Mouse (Mus musculus): ENCODE measurements around the gene Lamp2. TPM values are rescaled to one million over a fixed set of nuclear protein-coding genes. Genes with fewer than 3 reads are reported as not detected.
A peak's percentile ranks its signal among the peaks of the same experiment; 100 is the strongest.

Gene Lamp2
- polyA plus RNA-seq, 1 experiment from 2014 or later, result 131 TPM

DNA sequence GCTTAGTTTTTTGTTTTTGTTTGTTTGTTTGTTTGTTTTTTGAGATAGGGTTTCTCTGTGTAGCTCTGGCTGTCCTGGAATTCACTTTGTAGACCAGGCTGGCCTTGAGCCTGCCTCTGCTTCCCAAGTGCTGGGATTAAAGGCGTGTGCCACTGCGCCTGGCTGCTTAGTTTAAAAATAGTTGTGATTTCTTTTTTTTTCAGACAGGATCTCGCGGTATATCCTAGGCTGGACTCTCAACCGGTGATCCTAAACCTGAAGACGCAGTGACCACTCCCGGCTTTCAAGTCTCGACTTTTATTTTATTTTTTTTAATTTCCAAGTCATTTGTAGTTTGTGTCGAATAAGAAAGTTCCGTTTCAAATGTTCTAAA lies 16.9 kb upstream of the Lamp2 start:
- H3K36me3 ChIP-seq (ENCODE audit: control insufficient read depth, insufficient read depth, low read length), result no peaks in the 10 kb centered on the region
- 11% methylated on average over 10 of the region's 10 CpGs for WGBS
- peak overlapping the region; percentile 93 for H3K27ac ChIP-seq (replicated peaks)
- TF ChIP-seq EP300 (optimal IDR thresholded peaks at IDR 0.05) (no peak), CTCF (IDR thresholded peaks at IDR 0.05; ENCODE audit: low read depth) (no peak)
- DNase-seq (ENCODE audit: low spot score) (peak; percentile 13), ATAC-seq (ENCODE audit: low FRiP score, low TSS enrichment) (peak; percentile 59)
- no peaks in the 10 kb centered on the region for H3K9me3 ChIP-seq (ENCODE audit: control insufficient read depth, low read length)
- no peaks in the 10 kb centered on the region for H3K4me1 ChIP-seq (replicated peaks; ENCODE audit: control insufficient read depth, insufficient read depth)
- H3K27me3 ChIP-seq (ENCODE audit: control insufficient read depth, insufficient read depth, low read length), result no peaks in the 10 kb centered on the region
- H3K9ac ChIP-seq (ENCODE audit: low read length), result no peak overlapping the region
- no peak overlapping the region for H3K4me2 ChIP-seq (replicated peaks; ENCODE audit: low read depth)
- H3K4me3 ChIP-seq (ENCODE audit: low read depth, low read length), result peak overlapping the region; percentile 42

DNA sequence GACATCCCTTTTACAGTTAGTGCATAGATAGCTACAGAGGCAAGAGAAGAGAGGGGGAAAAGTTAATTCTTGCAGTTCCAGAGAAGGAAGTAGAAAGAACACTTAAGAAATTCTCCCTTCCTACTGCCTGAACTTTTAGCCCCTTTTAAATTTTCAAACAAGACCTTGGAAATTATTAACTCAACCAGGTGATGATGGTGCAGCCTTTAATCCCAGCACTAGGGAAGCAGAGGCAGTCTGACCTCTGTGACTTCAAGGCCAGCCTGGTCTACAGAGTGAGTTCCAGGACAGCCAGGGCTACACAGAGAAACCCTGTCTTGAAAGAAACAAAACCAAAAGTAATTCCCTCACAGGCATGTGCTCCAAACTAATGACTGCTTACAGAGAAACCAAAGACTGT lies 10.0 kb upstream of the Lamp2 start:
- Histone ChIP-seq H3K36me3 (ENCODE audit: control insufficient read depth, insufficient read depth, low read length) (no peaks in the 10 kb centered on the region), H3K9me3 (ENCODE audit: control insufficient read depth, low read length) (no peaks in the 10 kb centered on the region), H3K4me2 (replicated peaks; ENCODE audit: low read depth) (no peak overlapping the region), H3K4me3 (ENCODE audit: low read depth, low read length) (no peak overlapping the region), H3K9ac (ENCODE audit: low read length) (no peak overlapping the region), H3K4me1 (replicated peaks; ENCODE audit: control insufficient read depth, insufficient read depth) (no peaks in the 10 kb centered on the region), H3K27ac (replicated peaks) (no peak overlapping the region), H3K27me3 (ENCODE audit: control insufficient read depth, insufficient read depth, low read length) (no peaks in the 10 kb centered on the region)
- ATAC-seq (ENCODE audit: low FRiP score, low TSS enrichment), result no peak
- no peak for DNase-seq (ENCODE audit: low spot score)
- no peak for TF ChIP-seq EP300 (optimal IDR thresholded peaks at IDR 0.05)
- TF ChIP-seq CTCF (IDR thresholded peaks at IDR 0.05; ENCODE audit: low read depth), result no peak

- H3K9me3 ChIP-seq (ENCODE audit: control insufficient read depth, low read length), result no peaks in the 10 kb centered on the region
- WGBS, result 98% methylated on average over 2 of the region's 2 CpGs
- no peak for ATAC-seq (ENCODE audit: low FRiP score, low TSS enrichment)
- H3K27ac ChIP-seq (replicated peaks), result no peak overlapping the region
- TF ChIP-seq CTCF (IDR thresholded peaks at IDR 0.05; ENCODE audit: low read depth) (no peak), EP300 (optimal IDR thresholded peaks at IDR 0.05) (no peak)
- no peak overlapping the region for H3K4me3 ChIP-seq (ENCODE audit: low read depth, low read length)
- no peak overlapping the region for H3K4me2 ChIP-seq (replicated peaks; ENCODE audit: low read depth)
- H3K27me3 ChIP-seq (ENCODE audit: control insufficient read depth, insufficient read depth, low read length), result no peaks in the 10 kb centered on the region
- no peak for DNase-seq (ENCODE audit: low spot score)
- no peaks in the 10 kb centered on the region for H3K4me1 ChIP-seq (replicated peaks; ENCODE audit: control insufficient read depth, insufficient read depth)
- H3K9ac ChIP-seq (ENCODE audit: low read length), result no peak overlapping the region
- no peaks in the 10 kb centered on the region for H3K36me3 ChIP-seq (ENCODE audit: control insufficient read depth, insufficient read depth, low read length)
Measured at GRCm38 (mm10) chrX:38463160-38463559, 6.9 kb upstream of the Lamp2 start.

GRCm38 (mm10) chrX:38462101-38462500 lies 5.8 kb upstream of the Lamp2 start:
- no peak for DNase-seq (ENCODE audit: low spot score)
- no peaks in the 10 kb centered on the region for H3K9me3 ChIP-seq (ENCODE audit: control insufficient read depth, low read length)
- no peak for ATAC-seq (ENCODE audit: low FRiP score, low TSS enrichment)
- H3K36me3 ChIP-seq (ENCODE audit: control insufficient read depth, insufficient read depth, low read length), result no peaks in the 10 kb centered on the region
- H3K4me1 ChIP-seq (replicated peaks; ENCODE audit: control insufficient read depth, insufficient read depth), result no peaks in the 10 kb centered on the region
- WGBS, result 87% methylated on average over 5 of the region's 5 CpGs
- no peaks in the 10 kb centered on the region for H3K27me3 ChIP-seq (ENCODE audit: control insufficient read depth, insufficient read depth, low read length)
- H3K4me3 ChIP-seq (ENCODE audit: low read depth, low read length), result no peak overlapping the region
- no peak overlapping the region for H3K27ac ChIP-seq (replicated peaks)
- no peak overlapping the region for H3K9ac ChIP-seq (ENCODE audit: low read length)
- TF ChIP-seq EP300 (optimal IDR thresholded peaks at IDR 0.05), result no peak
- no peak for TF ChIP-seq CTCF (IDR thresholded peaks at IDR 0.05; ENCODE audit: low read depth)
- H3K4me2 ChIP-seq (replicated peaks; ENCODE audit: low read depth), result no peak overlapping the region

- ATAC-seq (ENCODE audit: low FRiP score, low TSS enrichment) (no peak), DNase-seq (ENCODE audit: low spot score) (no peak)
- Histone ChIP-seq H3K27ac (replicated peaks) (no peak overlapping the region), H3K36me3 (ENCODE audit: control insufficient read depth, insufficient read depth, low read length) (no peaks in the 10 kb centered on the region), H3K27me3 (ENCODE audit: control insufficient read depth, insufficient read depth, low read length) (no peaks in the 10 kb centered on the region), H3K4me3 (ENCODE audit: low read depth, low read length) (no peak overlapping the region), H3K4me1 (replicated peaks; ENCODE audit: control insufficient read depth, insufficient read depth) (no peaks in the 10 kb centered on the region), H3K9me3 (ENCODE audit: control insufficient read depth, low read length) (no peaks in the 10 kb centered on the region), H3K9ac (ENCODE audit: low read length) (no peak overlapping the region), H3K4me2 (replicated peaks; ENCODE audit: low read depth) (no peak overlapping the region)
- TF ChIP-seq EP300 (optimal IDR thresholded peaks at IDR 0.05), result no peak
- TF ChIP-seq CTCF (IDR thresholded peaks at IDR 0.05; ENCODE audit: low read depth), result no peak
- 37% methylated on average over 3 of the region's 3 CpGs for WGBS
Measured at GRCm38 (mm10) chrX:38460887-38461286, 4.6 kb upstream of the Lamp2 start.

DNA sequence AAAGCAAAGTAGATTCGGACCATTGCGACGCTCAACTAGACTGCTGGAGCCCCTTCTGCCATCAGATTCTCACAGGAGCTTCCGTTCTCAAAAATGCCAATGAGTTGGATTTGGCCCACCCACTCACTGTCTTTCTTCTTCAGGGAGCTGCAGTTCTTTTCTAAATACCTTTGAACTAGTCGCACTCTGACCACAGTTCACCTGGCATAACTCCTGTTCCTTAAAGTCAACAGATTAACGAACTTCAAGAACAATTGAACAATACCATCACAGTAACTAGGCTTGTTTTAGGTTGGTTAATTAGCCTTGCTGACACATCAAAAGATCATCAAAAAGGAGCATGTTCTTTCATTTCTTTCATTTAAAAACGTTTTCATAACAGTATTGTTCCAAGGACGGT lies 2.8 kb upstream of the Lamp2 start:
- H3K4me1 ChIP-seq (replicated peaks; ENCODE audit: control insufficient read depth, insufficient read depth), result no peaks in the 10 kb centered on the region
- H3K9me3 ChIP-seq (ENCODE audit: control insufficient read depth, low read length), result no peaks in the 10 kb centered on the region
- no peak overlapping the region for H3K9ac ChIP-seq (ENCODE audit: low read length)
- no peak overlapping the region for H3K4me3 ChIP-seq (ENCODE audit: low read depth, low read length)
- ATAC-seq (ENCODE audit: low FRiP score, low TSS enrichment) (no peak), DNase-seq (ENCODE audit: low spot score) (no peak)
- H3K27ac ChIP-seq (replicated peaks), result no peak overlapping the region
- no peak for TF ChIP-seq CTCF (IDR thresholded peaks at IDR 0.05; ENCODE audit: low read depth)
- H3K27me3 ChIP-seq (ENCODE audit: control insufficient read depth, insufficient read depth, low read length), result no peaks in the 10 kb centered on the region
- 70% methylated on average over 8 of the region's 8 CpGs for WGBS
- no peaks in the 10 kb centered on the region for H3K36me3 ChIP-seq (ENCODE audit: control insufficient read depth, insufficient read depth, low read length)
- no peak overlapping the region for H3K4me2 ChIP-seq (replicated peaks; ENCODE audit: low read depth)
